Mouse (Mus musculus): ENCODE results near the gene Cyp51.

DNA sequence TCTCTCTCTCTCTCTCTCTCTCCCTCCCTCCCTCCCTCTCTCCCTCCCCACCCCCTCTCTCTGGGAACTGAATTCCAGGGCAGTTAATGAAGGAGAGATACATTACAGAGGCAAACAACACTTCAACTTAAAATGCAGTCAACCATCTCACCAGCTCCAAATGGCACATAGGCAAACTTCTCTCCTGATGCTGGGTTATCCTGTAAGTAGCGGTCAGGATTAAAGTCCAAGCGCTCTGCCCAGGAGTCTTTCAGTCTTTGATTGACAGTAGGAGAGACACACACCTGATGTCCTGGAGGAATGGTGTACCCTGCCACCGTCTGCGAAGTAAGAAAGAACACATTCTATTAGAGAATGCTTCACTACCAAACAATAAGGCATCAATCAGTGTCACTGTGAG, 18.2 kb downstream of the Cyp51 start:
- no peak for TF ChIP-seq POLR2A (IDR thresholded peaks at IDR 0.05; ENCODE audit: low read depth, low read length)
- TF ChIP-seq CTCF (IDR thresholded peaks at IDR 0.05; ENCODE audit: extremely low read depth, insufficient read depth, insufficient read length, insufficient replicate concordance), result no peak
